Comparison of ENCODE assay signal across 11 mouse cellular contexts in the genomic region with DNA sequence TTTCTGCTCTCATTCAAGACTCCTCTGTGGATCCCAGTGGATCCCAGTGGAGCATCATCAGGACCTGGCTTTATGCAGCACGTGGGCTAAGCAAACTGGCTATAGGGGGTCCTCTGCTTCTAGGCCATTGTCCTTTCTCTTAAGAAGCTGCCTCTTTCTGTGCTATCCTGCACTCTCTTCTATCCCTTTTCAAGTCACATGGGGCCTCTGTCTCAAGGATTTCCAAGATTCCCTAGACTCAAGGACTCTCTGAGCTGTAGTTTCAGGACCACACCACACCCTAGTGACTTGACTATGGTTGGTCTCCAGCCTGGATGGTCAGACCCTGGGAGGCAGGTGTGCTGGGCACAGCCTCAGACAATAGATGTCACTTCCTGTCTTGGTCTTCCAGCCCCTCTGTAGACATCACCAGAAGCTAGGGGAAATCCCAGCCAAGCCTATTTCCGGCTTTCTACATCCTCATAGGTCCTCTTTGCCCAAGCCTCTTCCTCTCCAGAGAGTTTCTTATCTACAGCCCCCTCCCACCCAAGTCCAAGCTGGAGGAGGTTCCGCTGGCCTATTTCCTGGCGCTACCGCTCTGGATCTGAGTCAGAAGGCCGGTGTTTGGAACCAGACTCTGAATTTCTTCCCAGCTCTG.
DNase-seq lines count a peak whose midpoint lies in the region; ATAC-seq lines count a peak whose summit lies in the region.
"Had no signal": no experiment of that assay in that cellular context is flagged by ENCODE, and none has a peak within 500 bp of the region (broad histone marks: within the 10 kb centered on the region; RNA-seq: fewer than 3 reads in every experiment).

No protein-coding gene starts in this region.

- H3K4me2 ChIP-seq in embryonic facial prominence, embryonic 15.5 days (replicated peaks), result no peak overlapping the region
- H3K4me2 ChIP-seq in kidney, embryonic 15.5 days, result no peak overlapping the region

- peak; percentile 54; the same call in 1 of the 2 replicates for ATAC-seq in embryonic facial prominence, embryonic 15.5 days (ENCODE audit: insufficient number of reproducible peaks, low FRiP score, low TSS enrichment, low read depth)
- ATAC-seq in kidney, embryonic 15.5 days (replicated peaks; ENCODE audit: low FRiP score), result peak; percentile 43; the same call in 1 of the 2 replicates
- no peak for ATAC-seq in erythroid progenitor cell, adult 5-6 weeks (replicated peaks; ENCODE audit: low FRiP score, poor library complexity, severe bottlenecking)

- H3K4me3 ChIP-seq in embryonic facial prominence, embryonic 15.5 days (replicated peaks), result no peak overlapping the region
- H3K4me3 ChIP-seq in embryonic facial prominence, embryonic 10.5 days, result no peak overlapping the region
- H3K4me3 ChIP-seq in kidney, embryonic 15.5 days (replicated peaks), result no peak overlapping the region
- H3K4me3 ChIP-seq: midbrain, embryonic 10.5 days had no signal

- peaks cover 2% of the 10 kb centered on the region; the same call in 1 of the 2 replicates for H3K4me1 ChIP-seq in embryonic facial prominence, embryonic 15.5 days
- peaks cover 15% of the 10 kb centered on the region for H3K4me1 ChIP-seq in embryonic facial prominence, embryonic 10.5 days
- H3K4me1 ChIP-seq in kidney, embryonic 15.5 days, result peaks cover 4% of the 10 kb centered on the region; the same call in 1 of the 2 replicates

- no peak overlapping the region for H3K9ac ChIP-seq in embryonic facial prominence, embryonic 15.5 days
- H3K9ac ChIP-seq in kidney, embryonic 15.5 days, result no peak overlapping the region

- no peaks in the 10 kb centered on the region for H3K36me3 ChIP-seq in embryonic facial prominence, embryonic 15.5 days
- H3K36me3 ChIP-seq in embryonic facial prominence, embryonic 10.5 days (replicated peaks), result no peaks in the 10 kb centered on the region
- H3K36me3 ChIP-seq in kidney, embryonic 15.5 days, result no peaks in the 10 kb centered on the region
- H3K36me3 ChIP-seq: midbrain, embryonic 10.5 days had no signal

- H3K27me3 ChIP-seq in embryonic facial prominence, embryonic 15.5 days, result no peaks in the 10 kb centered on the region
- no peaks in the 10 kb centered on the region for H3K27me3 ChIP-seq in embryonic facial prominence, embryonic 10.5 days (replicated peaks; ENCODE audit: low read depth, poor library complexity, severe bottlenecking)
- no peaks in the 10 kb centered on the region for H3K27me3 ChIP-seq in kidney, embryonic 15.5 days

- DNase-seq in embryonic facial prominence, embryonic 10.5 days (ENCODE audit: low spot score), result no peak
- peak; percentile 81 to 88 for DNase-seq in heart, adult 9 months (ENCODE audit: low spot score in 2 of 2)
- DNase-seq in natural killer cell, adult 2 months (ENCODE audit: low spot score in 2 of 2), result peak; percentile 48 to 52
- DNase-seq in embryo, embryonic 10 days (ENCODE audit: low spot score), result no peak
- no peak for DNase-seq in frontal cortex, postnatal 14 days (ENCODE audit: low spot score in 2 of 2)
- DNase-seq: layer of hippocampus, postnatal 36 days; right cerebral cortex, postnatal 4 days had no signal

- H3K9me3 ChIP-seq in embryonic facial prominence, embryonic 15.5 days (replicated peaks), result no peaks in the 10 kb centered on the region
- H3K9me3 ChIP-seq in embryonic facial prominence, embryonic 10.5 days, result no peaks in the 10 kb centered on the region
- H3K9me3 ChIP-seq in kidney, embryonic 15.5 days (replicated peaks), result no peaks in the 10 kb centered on the region
- H3K9me3 ChIP-seq: midbrain, embryonic 10.5 days had no signal

- H3K27ac ChIP-seq in embryonic facial prominence, embryonic 15.5 days (replicated peaks), result no peak overlapping the region
- no peak overlapping the region for H3K27ac ChIP-seq in embryonic facial prominence, embryonic 10.5 days (replicated peaks)
- 0 out of 2 replicates have a peak overlapping the region, but pooled peaks have one; percentile 5 for H3K27ac ChIP-seq in kidney, embryonic 15.5 days
- H3K27ac ChIP-seq: midbrain, embryonic 10.5 days had no signal

- 83% methylated on average over 6 of the region's 6 CpGs for WGBS in embryonic facial prominence, embryonic 15.5 days
- WGBS in embryonic facial prominence, embryonic 10.5 days, result 82% methylated on average over 6 of the region's 6 CpGs
- 85% methylated on average over 6 of the region's 6 CpGs for WGBS in kidney, embryonic 15.5 days

Comparison
In these comparisons a context has a peak if more than half of its experiments do, and no peak if none do; other contexts are left out.
1. DNase-seq: peak in heart, adult 9 months (2 of 2) and natural killer cell, adult 2 months (2 of 2); none in embryonic facial prominence, embryonic 10.5 days (single experiment), embryo, embryonic 10 days (single experiment) and frontal cortex, postnatal 14 days (0 of 2).